Mouse (Mus musculus) liver, postnatal 0 days (tissue): Measurements from ENCODE around the gene Lrig3. TPM values are rescaled to one million over a fixed set of nuclear protein-coding genes. Genes with fewer than 3 reads are reported as not detected.

Source experiments
- ATAC-seq: fragments of 200-750 bp; cut with Nextera tagmentation; 2 replicates; pipeline ENCODE4 v1.8.0; 2017; ENCODE audit warnings: mild to moderate bottlenecking, moderate library complexity
- DNase-seq: peaks from one replicate; pipeline ENCODE4 v3.0.0-alpha.2; 2016
- H3K27ac ChIP-seq: fragments of 300-500 bp; sonication (generic); 2 replicates; pipeline ENCODE4 v1.5.1; 2014; ENCODE audit warnings: antibody characterized with exemption, moderate library complexity, mild to moderate bottlenecking, low read depth
- H3K27me3 ChIP-seq: fragments of 300-500 bp; sonication (generic); 2 replicates; pipeline ENCODE4 v1.6.1; 2014; ENCODE audit warnings: low read length, control low read depth, mixed read lengths; ENCODE audit not compliant: insufficient read depth
- H3K36me3 ChIP-seq: fragments of 300-500 bp; sonication (generic); replicated peaks from 2 replicates; pipeline ENCODE4 v1.6.1; 2014; ENCODE audit warnings: mild to moderate bottlenecking, control low read depth, low read length, moderate library complexity, mixed read lengths; ENCODE audit not compliant: insufficient read depth
- H3K4me1 ChIP-seq: fragments of 300-500 bp; sonication (generic); 2 replicates; pipeline ENCODE4 v1.6.1; 2014; ENCODE audit warnings: antibody characterized with exemption, mild to moderate bottlenecking, control low read depth; ENCODE audit not compliant: insufficient read depth
- H3K4me2 ChIP-seq: fragments of 300-500 bp; sonication (generic); 2 replicates; pipeline ENCODE4 v1.6.1; 2014; ENCODE audit warnings: low read depth, mild to moderate bottlenecking, low read length, moderate library complexity, mixed read lengths
- H3K4me3 ChIP-seq: fragments of 300-500 bp; sonication (generic); 2 replicates; pipeline ENCODE4 v1.5.1; 2014; ENCODE audit warnings: low read depth, low read length
- H3K9ac ChIP-seq: fragments of 300-500 bp; sonication (generic); replicated peaks from 2 replicates; pipeline ENCODE4 v1.6.1; 2014; ENCODE audit warnings: mild to moderate bottlenecking, moderate library complexity
- H3K9me3 ChIP-seq: fragments of 300-500 bp; sonication (generic); 2 replicates; pipeline ENCODE4 v1.6.1; 2016; ENCODE audit warnings: mild to moderate bottlenecking, control low read depth, low read length, mixed read lengths
- CTCF ChIP-seq: sonication (generic); IDR thresholded peaks from 2 replicates; pipeline ENCODE4 v1.5.1; 2016; ENCODE audit warnings: antibody characterized with exemption, low read depth
- EP300 ChIP-seq: IDR thresholded peaks from 2 replicates; pipeline ENCODE4 v1.6.1; 2016; ENCODE audit warnings: antibody characterized with exemption, low read depth, mild to moderate bottlenecking
- WGBS: fragments of 180-500 bp; shearing (Covaris S2); extraction: QIAGEN DNeasy Blood & Tissue Kit; methylation state at CpG from one replicate; pipeline ENCODE4 v1.1.7; 2014; ENCODE audit not compliant: insufficient replicate concordance; 5-methylcytosine and 5-hydroxymethylcytosine counted together
- polyA plus RNA-seq: library from polyadenylated mRNA; unstranded; fragments of >200 nt; fragmentation: Nextera tagmentation; extraction: Ambion mirVana; gene quantifications from 2 replicates; pipeline ENCODE4 v1.2.1, GENCODE M21; 2015

Gene Lrig3
- polyA plus RNA-seq, 1 experiment from 2014 or later: 0.94 TPM

DNA sequence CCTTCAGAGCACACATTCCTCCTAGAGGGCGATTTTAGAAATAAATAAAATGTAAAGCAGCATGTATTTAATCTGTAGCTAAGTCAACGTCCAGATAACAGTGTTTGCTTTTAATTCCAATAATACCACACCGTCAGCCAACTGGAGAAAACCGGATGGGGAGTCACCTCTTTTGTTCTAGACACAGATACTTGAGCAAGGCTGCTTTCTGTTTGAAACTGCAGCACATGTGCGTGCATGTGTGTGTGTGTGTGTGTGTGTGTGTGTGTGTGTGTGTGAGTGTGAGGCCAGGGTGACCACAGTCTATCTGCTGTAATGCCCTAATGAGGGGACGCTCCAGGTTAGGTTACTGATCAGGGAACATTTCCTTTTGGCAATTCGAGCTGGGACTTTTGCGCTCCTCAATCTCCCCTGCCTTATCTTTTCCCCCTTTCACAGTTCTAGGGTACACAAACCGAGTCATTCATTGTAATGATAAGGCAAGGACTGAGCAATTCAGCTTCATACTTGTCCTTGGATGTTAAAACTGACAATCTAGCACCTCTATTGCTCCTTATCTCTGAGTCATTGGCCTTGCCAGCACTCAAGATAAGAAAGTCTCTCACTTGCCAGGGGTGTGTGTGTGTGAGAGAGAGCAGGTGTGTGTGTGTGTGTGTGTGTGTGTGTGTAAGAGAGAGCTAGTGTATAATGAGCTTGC, 4.4 kb upstream of the Lrig3 start:
- H3K27ac ChIP-seq: no peak overlapping the region
- ATAC-seq (no peak), DNase-seq (no peak)
- TF ChIP-seq CTCF: no peak
- TF ChIP-seq EP300: no peak
- WGBS: 36% methylated on average over 9 of the region's 9 CpGs
- no peak overlapping the region for H3K9ac ChIP-seq
- no peak overlapping the region for H3K4me3 ChIP-seq
- H3K4me1 ChIP-seq: peaks cover 4% of the 10 kb centered on the region; the same call in 1 of the 2 replicates
- H3K9me3 ChIP-seq: no peaks in the 10 kb centered on the region
- H3K27me3 ChIP-seq: peaks cover 2% of the 10 kb centered on the region; the same call in 1 of the 2 replicates
- no peaks in the 10 kb centered on the region for H3K36me3 ChIP-seq
- no peak overlapping the region for H3K4me2 ChIP-seq

DNA sequence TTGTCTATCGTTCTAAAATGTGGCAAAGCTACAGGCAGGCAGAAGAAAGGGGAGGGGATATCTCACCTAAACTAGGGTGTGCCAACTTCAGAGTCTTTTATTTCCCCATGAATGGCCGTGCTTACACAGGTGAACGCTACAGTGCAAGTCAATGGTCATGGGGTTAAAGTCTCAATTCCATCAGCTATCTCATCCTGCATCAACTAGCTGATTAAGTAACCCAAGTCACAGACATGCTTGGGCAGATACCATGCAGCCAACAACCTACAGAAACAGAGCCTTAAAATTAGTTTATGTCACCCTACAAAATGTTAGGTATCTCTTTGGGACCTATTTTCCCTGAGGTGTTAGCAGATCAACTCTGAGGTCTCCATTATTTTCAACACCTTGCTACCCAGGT, 1.3 kb upstream of the Lrig3 start:
- TF ChIP-seq EP300 (no peak), CTCF (no peak)
- no peaks in the 10 kb centered on the region for H3K36me3 ChIP-seq
- H3K27me3 ChIP-seq: peaks cover 4% of the 10 kb centered on the region; the same call in 1 of the 2 replicates
- 57% methylated on average over 3 of the region's 3 CpGs for WGBS
- peak; percentile 73 for ATAC-seq
- H3K4me3 ChIP-seq: no peak overlapping the region
- no peak overlapping the region for H3K27ac ChIP-seq
- H3K4me2 ChIP-seq: no peak overlapping the region
- no peak overlapping the region for H3K9ac ChIP-seq
- DNase-seq: no peak
- no peaks in the 10 kb centered on the region for H3K9me3 ChIP-seq
- peaks cover 4% of the 10 kb centered on the region; the same call in 1 of the 2 replicates for H3K4me1 ChIP-seq

DNA sequence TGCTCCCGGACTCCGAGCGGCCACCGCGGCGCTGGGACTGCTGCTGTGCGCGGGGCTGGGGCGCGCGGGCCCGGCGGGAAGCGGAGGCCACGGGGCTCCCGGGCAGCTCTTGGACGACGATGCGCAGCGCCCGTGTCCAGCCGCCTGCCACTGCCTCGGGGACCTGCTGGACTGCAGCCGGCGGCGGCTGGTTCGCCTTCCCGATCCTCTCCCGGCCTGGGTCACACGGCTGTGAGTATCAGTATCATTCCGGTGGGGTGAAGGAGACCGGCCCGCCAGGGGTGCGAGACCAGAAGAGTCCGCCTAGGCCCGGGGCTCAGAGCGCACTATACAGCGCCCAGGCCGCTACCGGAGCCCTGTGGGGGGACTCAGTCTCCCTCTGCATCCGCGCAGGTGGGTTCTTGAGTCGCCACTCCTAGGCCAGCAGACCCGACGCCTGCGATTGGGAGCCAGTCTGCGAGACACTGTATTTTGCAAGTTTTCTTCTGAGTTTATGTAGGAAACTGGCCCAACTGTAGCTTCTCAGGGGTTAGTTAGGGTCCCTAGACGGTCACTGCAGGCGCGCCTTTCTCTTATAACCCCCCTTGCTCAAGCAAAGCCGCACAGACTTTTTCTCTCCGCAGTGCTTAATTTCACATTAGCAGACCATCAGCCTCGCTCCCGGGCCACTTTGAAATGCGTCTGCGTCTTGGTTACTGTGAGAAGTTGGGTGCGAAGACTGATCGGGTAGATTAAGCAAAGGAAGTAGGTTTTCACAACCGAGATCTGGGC, 698 bp downstream of the Lrig3 start:
- Histone ChIP-seq H3K9me3 (no peaks in the 10 kb centered on the region), H3K27ac (peak overlapping the region; percentile 74), H3K4me1 (peaks cover 9% of the 10 kb centered on the region), H3K9ac (peak overlapping the region; percentile 64), H3K36me3 (no peaks in the 10 kb centered on the region), H3K4me2 (peak overlapping the region; percentile 87), H3K27me3 (peaks cover 4% of the 10 kb centered on the region; the same call in 1 of the 2 replicates), H3K4me3 (peak overlapping the region; percentile 58)
- DNase-seq: no peak
- peak; percentile 72 for ATAC-seq
- TF ChIP-seq CTCF (no peak), EP300 (no peak)
- 1% methylated on average over 59 of the region's 59 CpGs for WGBS

DNA sequence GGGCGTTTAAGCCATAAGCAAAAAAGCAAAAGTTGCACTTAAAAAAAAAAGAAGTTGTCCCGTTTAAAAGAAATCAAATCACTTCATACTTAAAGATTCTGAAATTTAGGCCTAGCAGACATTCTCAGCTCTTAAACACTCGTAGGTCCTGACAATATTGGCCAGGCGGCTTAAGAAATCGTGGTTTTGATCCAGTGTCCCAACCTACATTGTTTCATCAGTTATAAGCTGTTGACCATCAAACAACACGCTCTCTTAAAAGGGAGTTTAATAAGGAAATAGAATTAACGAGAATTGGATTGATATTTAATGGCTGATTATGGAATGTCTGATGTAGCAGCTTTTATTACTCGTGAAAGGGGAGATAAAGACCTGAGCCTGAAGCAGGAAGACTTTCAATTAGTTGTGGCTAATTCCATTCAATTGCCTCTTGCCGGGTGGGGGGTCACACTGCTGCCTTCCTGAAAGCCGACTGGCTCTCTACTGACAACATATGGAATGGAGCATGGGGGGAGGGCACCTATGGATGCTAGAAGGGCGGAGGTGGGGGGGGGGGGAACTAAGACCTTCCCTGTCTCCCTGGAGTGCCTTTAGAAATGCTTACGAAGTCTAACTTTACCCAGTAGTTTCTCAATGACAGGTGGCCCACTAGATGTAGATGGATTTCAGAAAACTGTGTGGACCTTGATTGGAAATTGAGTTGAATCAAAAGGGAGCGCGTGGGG, 1.6 kb downstream of the Lrig3 start:
- H3K36me3 ChIP-seq: no peaks in the 10 kb centered on the region
- H3K4me2 ChIP-seq: peak overlapping the region; percentile 87
- no peak overlapping the region for H3K27ac ChIP-seq
- H3K9me3 ChIP-seq: no peaks in the 10 kb centered on the region
- no peak for TF ChIP-seq CTCF
- TF ChIP-seq EP300: no peak
- peak overlapping the region; percentile 64; the same call in 1 of the 2 replicates for H3K9ac ChIP-seq
- ATAC-seq: no peak
- WGBS: 37% methylated on average over 14 of the region's 14 CpGs
- peaks cover 9% of the 10 kb centered on the region for H3K4me1 ChIP-seq
- peak overlapping the region; percentile 58; the same call in 1 of the 2 replicates for H3K4me3 ChIP-seq
- no peak for DNase-seq
- peaks cover 4% of the 10 kb centered on the region; the same call in 1 of the 2 replicates for H3K27me3 ChIP-seq

DNA sequence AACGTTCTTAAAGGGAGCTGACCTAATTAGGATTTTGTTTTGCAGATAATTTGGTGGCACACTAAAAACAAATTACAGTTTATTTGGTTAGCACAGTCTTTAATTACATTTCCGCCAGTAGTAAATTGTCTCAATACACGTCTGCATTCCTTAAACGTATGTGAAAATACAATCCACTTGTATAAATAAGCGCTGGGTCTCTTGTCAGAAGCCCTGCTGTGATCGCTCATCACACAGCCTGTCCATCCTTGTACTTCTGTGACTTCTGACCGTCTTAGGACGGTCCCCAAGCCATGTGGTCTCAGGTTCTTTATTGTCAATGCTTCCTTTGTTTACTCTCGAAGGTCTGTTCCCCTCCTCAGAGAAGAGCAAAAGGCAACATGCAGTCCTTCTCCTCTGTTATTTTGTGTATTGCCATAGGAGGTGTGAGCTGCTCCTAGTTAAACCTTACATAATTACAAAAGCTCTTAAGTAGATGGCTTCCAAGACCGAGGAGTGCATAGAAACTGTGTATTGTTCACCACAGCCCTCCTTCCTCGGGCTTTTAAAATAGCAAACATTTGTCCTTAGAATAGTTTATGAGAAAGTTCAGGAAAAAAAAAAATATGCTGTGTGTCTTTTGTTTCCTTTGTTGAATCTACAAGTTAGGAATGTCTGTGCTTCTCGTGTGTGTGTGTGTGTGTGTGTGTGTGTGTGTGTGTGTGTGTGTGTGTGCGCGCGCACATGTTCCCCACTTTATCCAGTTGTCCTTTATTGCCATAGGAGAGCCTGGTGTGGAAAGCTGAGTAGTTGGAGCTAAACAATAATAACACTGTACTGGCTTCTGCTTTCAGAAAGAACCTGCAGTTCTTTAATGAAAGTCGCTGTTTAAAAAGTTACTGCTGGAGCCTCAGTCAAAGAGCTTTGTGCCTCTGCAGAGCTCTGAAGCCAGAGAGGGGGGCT, 2.5 kb downstream of the Lrig3 start:
- no peaks in the 10 kb centered on the region for H3K36me3 ChIP-seq
- no peak overlapping the region for H3K27ac ChIP-seq
- H3K9ac ChIP-seq: no peak overlapping the region
- no peak for DNase-seq
- 49% methylated on average over 16 of the region's 16 CpGs for WGBS
- no peak for TF ChIP-seq CTCF
- peaks cover 4% of the 10 kb centered on the region; the same call in 1 of the 2 replicates for H3K27me3 ChIP-seq
- H3K9me3 ChIP-seq: no peaks in the 10 kb centered on the region
- H3K4me2 ChIP-seq: peak overlapping the region; percentile 9; the same call in 1 of the 2 replicates
- H3K4me1 ChIP-seq: peaks cover 9% of the 10 kb centered on the region
- no peak for ATAC-seq
- no peak overlapping the region for H3K4me3 ChIP-seq
